Mouse (Mus musculus) gastrocnemius, postnatal 10 days (tissue): ENCODE data around the gene Crtac1. TPM values are rescaled to one million over a fixed set of nuclear protein-coding genes. Genes with fewer than 3 reads are reported as not detected.
A peak's percentile ranks its signal among the peaks of the same experiment; 100 is the strongest.

Source experiments
- DNase-seq: peaks from one replicate; pipeline ENCODE4 v3.0.0; 2021; ENCODE audit warnings: mixed read lengths
- total RNA-seq, 2 experiments: library from RNA; stranded (reverse); gene quantifications; 2 replicates each; pipeline ENCODE4 v1.2.3; 2021

The Crtac1 gene
- total RNA-seq, 2 experiments from 2014 or later, result 0.26 to 0.29 TPM

DNA sequence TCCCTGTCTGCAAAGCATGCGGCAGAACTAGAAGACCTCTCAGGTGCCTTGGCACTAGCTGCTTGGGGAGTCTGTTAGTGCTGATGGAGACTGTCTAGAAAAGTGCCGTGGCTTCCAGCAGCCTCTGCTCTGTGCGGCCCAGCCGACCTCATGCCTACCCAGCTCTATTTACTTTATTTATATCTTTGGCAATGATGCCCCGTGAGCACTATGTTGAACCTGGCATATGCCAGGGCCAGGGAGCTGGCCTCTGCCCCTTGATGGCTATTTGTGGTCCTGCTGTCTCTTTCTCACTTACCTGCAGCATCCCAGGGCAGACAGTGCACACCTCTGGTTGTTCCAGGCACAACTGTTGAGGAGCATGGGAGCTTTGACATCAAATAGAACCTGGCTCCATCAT, 153.1 kb downstream of the Crtac1 start:
- DNase-seq, result no peak

GRCm38 (mm10) chr19:42277288-42277687, 154.3 kb downstream of the Crtac1 start:
- DNase-seq, result no peak

DNA sequence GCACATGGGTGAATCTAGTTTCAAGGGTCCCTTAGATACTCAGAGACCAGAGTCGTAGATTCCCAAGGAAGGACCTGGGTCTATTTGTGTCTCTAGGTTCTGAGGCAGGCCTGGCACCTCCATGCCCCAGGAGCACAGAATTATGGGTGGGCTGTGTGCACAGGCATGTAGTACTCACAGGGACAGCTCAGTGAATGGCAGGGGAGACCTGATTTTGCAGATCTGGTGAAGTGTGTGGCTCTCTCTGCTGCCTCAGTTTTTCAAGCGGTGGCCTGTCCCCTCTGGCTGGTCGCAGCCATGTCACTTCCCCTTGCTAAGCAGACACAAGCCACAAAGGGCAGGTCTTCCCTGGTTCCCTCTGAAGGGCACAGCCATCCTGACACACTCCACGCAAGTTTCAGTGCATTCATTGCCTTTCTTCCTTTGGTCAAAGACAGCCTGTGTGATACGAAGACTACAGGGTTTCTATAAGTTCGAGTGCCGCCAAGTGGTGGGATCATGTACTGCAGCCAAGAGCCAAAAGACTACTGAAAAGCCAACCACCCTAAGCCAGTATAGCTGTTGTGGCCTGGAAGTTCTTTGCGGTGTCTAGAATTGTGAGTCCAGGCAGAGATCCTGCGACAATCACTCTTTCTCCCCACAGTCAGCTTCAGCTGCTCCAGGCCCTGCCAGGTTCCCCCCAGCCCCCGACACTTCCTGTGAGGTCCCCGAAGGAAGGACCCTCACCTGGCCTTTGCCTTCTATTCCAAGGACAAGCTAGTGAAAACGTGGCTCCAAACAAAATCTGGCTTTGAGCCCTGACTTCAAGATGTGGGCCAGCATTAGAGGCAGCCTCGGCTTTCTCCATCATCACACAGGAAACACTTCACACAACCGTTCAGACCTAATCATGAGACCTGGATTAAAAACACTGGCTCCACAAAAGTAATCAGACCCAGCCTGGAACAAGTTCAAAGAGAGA, 159.3 kb downstream of the Crtac1 start:
- DNase-seq, result peak; percentile 80

GRCm38 (mm10) chr19:42271182-42271581, 160.4 kb downstream of the Crtac1 start:
- DNase-seq, result no peak

DNA sequence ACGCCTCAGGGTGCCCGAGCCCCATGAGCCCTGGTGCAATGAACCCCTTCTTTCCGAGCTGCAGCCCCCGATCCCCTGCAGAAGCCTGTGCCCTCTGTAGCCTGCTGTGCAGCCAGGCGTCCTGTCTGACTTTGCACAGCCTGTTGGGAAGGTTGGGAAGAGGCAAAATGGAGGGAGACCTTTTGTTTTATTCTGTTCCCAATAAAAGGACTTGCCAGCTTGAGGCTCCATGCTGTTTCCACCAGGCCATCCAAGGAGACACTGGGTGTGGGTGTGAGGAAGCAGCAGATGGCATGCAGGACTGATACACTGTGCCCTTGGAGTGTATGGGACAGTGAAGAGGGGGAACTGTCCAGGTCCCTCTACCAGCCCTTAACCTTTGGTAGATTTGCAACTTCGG, 161.5 kb downstream of the Crtac1 start:
- DNase-seq, result no peak

GRCm38 (mm10) chr19:42268337-42268736, 163.2 kb downstream of the Crtac1 start:
- DNase-seq, result peak; percentile 30

DNA sequence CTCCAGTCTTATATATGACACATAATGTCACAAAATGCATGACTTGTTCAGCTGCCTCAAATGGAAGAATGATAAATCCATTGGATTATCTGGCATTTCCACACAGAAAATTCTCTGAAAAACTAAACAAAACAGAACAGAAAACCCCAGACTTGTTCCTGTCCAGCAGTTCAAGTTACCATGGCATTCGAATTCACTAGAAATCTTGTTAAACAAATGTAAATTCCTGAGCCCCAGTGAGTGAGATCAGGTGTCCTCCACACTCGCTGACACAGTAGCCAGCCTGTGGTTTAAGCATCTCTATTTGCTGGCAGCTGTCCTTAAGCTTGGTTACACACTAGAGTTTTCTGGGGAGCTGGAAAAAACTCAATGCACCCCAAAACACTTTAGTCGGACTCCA, 168.1 kb downstream of the Crtac1 start:
- no peak for DNase-seq

- DNase-seq, result no peak
These were observed 171.1 kb downstream of the Crtac1 start for GRCm38 (mm10) chr19:42260486-42260885.

DNA sequence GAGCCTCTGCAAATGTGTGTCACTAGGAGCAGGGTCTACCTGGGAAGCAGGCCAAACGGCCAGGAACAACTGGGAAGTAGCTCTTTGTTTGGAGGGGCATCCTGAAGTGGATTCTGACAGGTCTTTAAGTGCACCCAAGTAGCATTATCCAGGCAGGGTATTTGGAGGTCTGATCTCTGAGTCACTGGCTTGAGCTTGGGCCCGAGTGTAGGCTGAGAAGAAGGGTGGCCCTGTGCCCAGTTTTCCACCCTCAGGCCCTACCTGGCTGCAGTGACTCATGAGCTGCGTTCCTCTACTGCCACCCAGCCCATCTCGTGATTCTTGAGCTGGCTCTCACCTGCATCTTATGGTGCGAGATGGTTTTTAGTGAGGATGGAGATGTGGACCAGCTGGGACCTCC, 173.0 kb downstream of the Crtac1 start:
- no peak for DNase-seq

DNA sequence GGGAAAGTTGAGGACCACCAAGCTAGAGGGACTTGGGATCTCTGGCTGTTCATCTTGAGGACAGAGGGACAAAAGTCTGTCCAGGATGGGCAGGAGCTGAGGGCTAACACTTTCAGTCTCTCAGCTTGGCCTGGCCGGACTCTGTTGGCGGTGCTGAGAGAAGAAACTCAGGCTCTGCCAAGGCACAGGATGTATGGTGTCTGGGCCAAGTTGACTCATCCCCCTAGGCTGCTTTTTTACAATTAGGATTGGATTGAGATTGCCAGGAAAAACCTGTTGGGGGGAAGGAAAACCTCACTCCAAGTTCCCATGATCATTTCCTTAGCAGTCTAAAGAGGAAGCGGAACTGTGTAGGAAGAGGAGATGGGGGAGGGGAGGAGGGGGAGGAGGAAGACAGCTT, 173.6 kb downstream of the Crtac1 start:
- DNase-seq, result no peak

- DNase-seq, result no peak
These were observed 174.3 kb downstream of the Crtac1 start for GRCm38 (mm10) chr19:42257241-42257635.

DNA sequence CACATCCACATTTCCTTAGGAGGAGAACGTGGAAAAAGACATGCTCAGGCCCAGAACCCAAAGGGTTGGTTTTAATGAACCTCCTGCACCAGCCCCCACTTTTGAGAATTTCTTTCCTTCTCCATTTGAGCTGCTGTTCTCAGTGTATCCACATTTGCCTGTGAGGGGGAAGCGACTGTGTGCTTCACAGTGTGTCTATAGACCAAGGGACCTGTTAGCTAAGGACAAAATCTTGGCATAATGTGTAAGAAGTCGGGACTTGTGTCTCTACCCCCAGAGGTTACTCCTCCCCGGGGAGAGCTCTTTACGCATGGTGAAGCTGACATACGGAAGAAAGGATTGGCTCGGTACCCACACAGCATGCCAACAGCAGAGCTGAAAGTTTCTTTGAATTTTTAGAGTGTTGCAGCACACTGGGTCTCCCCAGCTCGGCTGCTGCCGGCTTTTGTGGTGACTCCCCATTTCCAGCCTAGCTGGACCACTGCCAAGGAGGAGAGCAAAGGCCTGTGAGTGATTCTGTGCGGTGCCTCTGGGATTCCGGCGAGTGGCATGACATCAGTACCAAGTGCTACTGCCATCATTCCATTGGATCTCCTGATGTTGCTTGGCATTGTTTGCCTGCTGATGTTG, 174.9 kb downstream of the Crtac1 start:
- DNase-seq, result no peak

- peak; percentile 86 for DNase-seq
These were observed 175.6 kb downstream of the Crtac1 start for GRCm38 (mm10) chr19:42255784-42256610.

GRCm38 (mm10) chr19:42255438-42255783, 176.2 kb downstream of the Crtac1 start:
- DNase-seq, result no peak

DNA sequence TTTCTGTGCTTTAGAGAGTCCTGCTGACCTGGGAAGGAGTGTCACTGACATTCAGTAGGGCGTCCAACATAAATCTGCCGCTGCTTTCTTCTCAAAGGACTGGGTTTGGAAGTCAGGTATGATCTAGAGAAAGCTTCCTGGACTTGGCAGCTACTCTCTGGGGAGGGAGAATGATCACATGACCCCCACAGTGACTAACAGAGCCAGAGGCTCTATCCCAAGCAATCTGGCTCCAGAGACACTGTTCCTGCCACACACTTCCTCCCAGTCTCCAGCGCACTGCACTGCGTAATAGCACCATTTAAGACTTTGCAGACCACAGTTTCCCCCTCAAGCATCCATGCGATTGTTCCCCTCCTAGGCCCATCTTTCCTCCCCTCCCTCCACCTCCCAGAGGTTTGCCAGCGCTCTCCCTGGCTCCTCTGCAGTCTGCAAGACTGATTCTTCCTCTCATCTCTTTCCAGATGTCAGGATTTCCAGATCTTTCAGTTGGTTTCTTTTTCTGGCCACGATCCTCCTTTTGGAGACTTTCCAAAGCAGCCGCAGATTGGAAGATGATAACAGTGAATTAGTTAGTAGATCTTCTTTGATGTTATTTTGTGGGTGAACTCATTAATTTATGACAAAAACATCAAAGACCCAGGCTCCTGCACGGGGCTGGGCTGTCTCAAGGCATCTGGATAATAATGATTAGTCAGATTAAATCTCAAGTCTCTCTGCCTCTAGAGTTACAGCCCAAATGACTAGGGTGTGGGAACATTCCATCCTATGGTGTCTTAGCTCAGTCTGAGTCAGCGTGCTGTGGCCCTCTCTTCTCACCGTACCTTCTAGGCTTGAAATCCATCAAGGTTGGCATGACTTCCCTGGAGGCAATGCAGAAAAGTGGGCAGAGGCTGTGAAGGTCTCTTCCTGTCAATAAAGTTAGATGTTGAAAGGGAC, 181.3 kb downstream of the Crtac1 start:
- no peak for DNase-seq

GRCm38 (mm10) chr19:42247519-42247918, 184.1 kb downstream of the Crtac1 start, which contains the start of gene Golga7b:
Golga7b (plus strand) TSS chr19:42247574.
- no peak for DNase-seq

GRCm38 (mm10) chr19:42246626-42247025, 185.0 kb downstream of the Crtac1 start:
- no peak for DNase-seq

DNA sequence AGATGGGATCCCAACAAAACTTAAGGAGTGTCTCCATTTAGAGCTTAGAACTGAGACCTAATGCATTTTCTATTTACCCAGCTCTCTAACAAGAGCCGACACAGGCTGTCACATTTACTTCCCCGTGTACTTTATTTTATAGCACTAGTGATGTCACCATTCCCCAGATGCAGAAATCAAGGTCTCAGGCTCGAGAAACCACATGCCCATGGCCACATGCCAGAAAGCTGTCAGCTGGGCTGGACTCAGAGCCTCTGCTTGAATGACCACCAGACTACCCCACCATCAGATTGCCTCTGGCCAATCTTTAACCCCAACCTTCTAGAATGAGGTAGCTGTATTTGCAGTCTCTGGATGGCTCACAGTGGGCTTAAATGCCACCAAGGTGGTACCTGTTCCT, 188.2 kb downstream of the Crtac1 start:
- DNase-seq, result no peak

GRCm38 (mm10) chr19:42240881-42241280, 190.7 kb downstream of the Crtac1 start:
- no peak for DNase-seq

- DNase-seq, result peak; percentile 12
These were observed 193.3 kb downstream of the Crtac1 start for GRCm38 (mm10) chr19:42238341-42238715.

GRCm38 (mm10) chr19:42237602-42238340, 193.8 kb downstream of the Crtac1 start:
- DNase-seq, result peak; percentile 10
